Mouse (Mus musculus) hindbrain, embryonic 14.5 days (tissue): ENCODE measurements around the gene Rcan2. TPM values are rescaled to one million over a fixed set of nuclear protein-coding genes. Genes with fewer than 3 reads are reported as not detected.
A peak's percentile ranks its signal among the peaks of the same experiment; 100 is the strongest.

ENCODE experiments used
- ATAC-seq: fragments of 200-750 bp; cut with Nextera tagmentation; 2 replicates; pipeline ENCODE4 v1.8.0; 2017; ENCODE audit warnings: moderate number of reproducible peaks, mild to moderate bottlenecking, moderate TSS enrichment, moderate library complexity; ENCODE audit not compliant: low FRiP score
- DNase-seq: peaks from one replicate; pipeline ENCODE4 v3.0.0-alpha.2; 2015; ENCODE audit warnings: low spot score
- H3K27ac ChIP-seq: fragments of 300-500 bp; sonication (generic); 2 replicates; pipeline ENCODE4 v1.5.1; 2014; ENCODE audit warnings: mild to moderate bottlenecking, moderate library complexity
- H3K27me3 ChIP-seq: fragments of 300-500 bp; sonication (generic); 2 replicates; pipeline ENCODE4 v1.6.1; 2014; ENCODE audit warnings: mild to moderate bottlenecking, low read length, mixed read lengths; ENCODE audit not compliant: control insufficient read depth, insufficient read depth
- H3K36me3 ChIP-seq: fragments of 300-500 bp; sonication (generic); replicated peaks from 2 replicates; pipeline ENCODE4 v1.6.1; 2014; ENCODE audit not compliant: control insufficient read depth, insufficient read depth
- H3K4me1 ChIP-seq: fragments of 300-500 bp; sonication (generic); replicated peaks from 2 replicates; pipeline ENCODE4 v1.6.1; 2014; ENCODE audit warnings: antibody characterized with exemption, low read length, mixed read lengths; ENCODE audit not compliant: control insufficient read depth, insufficient read depth
- H3K4me2 ChIP-seq: fragments of 300-500 bp; sonication (generic); replicated peaks from 2 replicates; pipeline ENCODE4 v1.6.1; 2014; ENCODE audit warnings: mild to moderate bottlenecking, moderate library complexity
- H3K4me3 ChIP-seq: fragments of 300-500 bp; sonication (generic); replicated peaks from 2 replicates; pipeline ENCODE4 v1.5.1; 2014; ENCODE audit warnings: mild to moderate bottlenecking, low read length
- H3K9ac ChIP-seq: fragments of 300-500 bp; sonication (generic); 2 replicates; pipeline ENCODE4 v1.6.1; 2014
- H3K9me3 ChIP-seq: fragments of 300-500 bp; sonication (generic); 2 replicates; pipeline ENCODE4 v1.6.1; 2016; ENCODE audit warnings: low read length; ENCODE audit not compliant: control insufficient read depth
- WGBS: fragments of 180-500 bp; shearing (Covaris S2); extraction: QIAGEN DNeasy Blood & Tissue Kit; methylation state at CpG from one replicate; pipeline ENCODE4 v1.1.7; 2014; 5-methylcytosine and 5-hydroxymethylcytosine counted together
- polyA plus RNA-seq: library from polyadenylated mRNA; unstranded; fragments of >200 nt; fragmentation: Nextera tagmentation; extraction: Ambion mirVana; gene quantifications from 2 replicates; pipeline ENCODE4 v1.2.1, GENCODE M21; 2014

Gene Rcan2
- polyA plus RNA-seq, 1 experiment from 2014 or later: 124 TPM

DNA sequence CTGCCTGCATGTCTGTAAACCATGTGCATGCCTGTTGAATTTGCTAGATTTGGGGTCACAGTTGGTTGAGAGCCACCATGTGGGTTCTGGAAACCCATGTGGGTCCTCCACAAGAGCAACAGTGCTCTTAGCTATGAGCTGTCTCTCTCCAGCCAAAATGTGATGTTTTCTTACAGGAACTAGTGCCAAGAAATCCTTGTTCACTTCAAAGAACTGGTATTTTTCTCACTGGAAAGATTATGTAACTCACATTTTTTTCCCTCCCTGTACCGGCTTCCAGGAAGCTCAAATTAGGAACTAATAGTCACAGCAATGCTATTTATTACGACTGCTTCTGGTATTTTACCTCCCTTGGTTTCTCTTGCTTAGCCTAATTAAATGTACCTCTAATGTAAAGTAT is 45.6 kb downstream of the Rcan2 start:
- Histone ChIP-seq H3K9ac (no peak overlapping the region), H3K4me1 (no peaks in the 10 kb centered on the region), H3K4me2 (no peak overlapping the region), H3K9me3 (no peaks in the 10 kb centered on the region), H3K36me3 (no peaks in the 10 kb centered on the region), H3K27me3 (no peaks in the 10 kb centered on the region), H3K27ac (no peak overlapping the region), H3K4me3 (no peak overlapping the region)
- ATAC-seq (no peak), DNase-seq (no peak)
- 85% methylated on average over 2 of the region's 2 CpGs for WGBS

GRCm38 (mm10) chr17:43848903-43849302 is 47.8 kb downstream of the Rcan2 start:
- no peak overlapping the region for H3K27ac ChIP-seq
- WGBS: 80% methylated on average over 3 of the region's 3 CpGs
- no peak overlapping the region for H3K9ac ChIP-seq
- H3K4me3 ChIP-seq: no peak overlapping the region
- no peaks in the 10 kb centered on the region for H3K4me1 ChIP-seq
- ATAC-seq (no peak), DNase-seq (no peak)
- no peaks in the 10 kb centered on the region for H3K27me3 ChIP-seq
- H3K9me3 ChIP-seq: no peaks in the 10 kb centered on the region
- H3K4me2 ChIP-seq: no peak overlapping the region
- H3K36me3 ChIP-seq: no peaks in the 10 kb centered on the region

- Histone ChIP-seq H3K4me3 (no peak overlapping the region), H3K27me3 (no peaks in the 10 kb centered on the region), H3K27ac (no peak overlapping the region), H3K4me2 (no peak overlapping the region), H3K36me3 (no peaks in the 10 kb centered on the region), H3K4me1 (no peaks in the 10 kb centered on the region), H3K9me3 (no peaks in the 10 kb centered on the region), H3K9ac (no peak overlapping the region)
- no peak for DNase-seq
- no peak for ATAC-seq
- 90% methylated on average over 5 of the region's 5 CpGs for WGBS
Measured at GRCm38 (mm10) chr17:43855132-43855531, 54.0 kb downstream of the Rcan2 start.

- Histone ChIP-seq H3K4me1 (no peaks in the 10 kb centered on the region), H3K27ac (no peak overlapping the region), H3K4me2 (no peak overlapping the region), H3K27me3 (no peaks in the 10 kb centered on the region), H3K36me3 (no peaks in the 10 kb centered on the region), H3K4me3 (no peak overlapping the region), H3K9ac (no peak overlapping the region), H3K9me3 (no peaks in the 10 kb centered on the region)
- ATAC-seq (no peak; the same call in 1 of the 2 replicates), DNase-seq (no peak)
- 74% methylated on average over 4 of the region's 4 CpGs for WGBS
Measured at GRCm38 (mm10) chr17:43856081-43856480, 54.9 kb downstream of the Rcan2 start.

DNA sequence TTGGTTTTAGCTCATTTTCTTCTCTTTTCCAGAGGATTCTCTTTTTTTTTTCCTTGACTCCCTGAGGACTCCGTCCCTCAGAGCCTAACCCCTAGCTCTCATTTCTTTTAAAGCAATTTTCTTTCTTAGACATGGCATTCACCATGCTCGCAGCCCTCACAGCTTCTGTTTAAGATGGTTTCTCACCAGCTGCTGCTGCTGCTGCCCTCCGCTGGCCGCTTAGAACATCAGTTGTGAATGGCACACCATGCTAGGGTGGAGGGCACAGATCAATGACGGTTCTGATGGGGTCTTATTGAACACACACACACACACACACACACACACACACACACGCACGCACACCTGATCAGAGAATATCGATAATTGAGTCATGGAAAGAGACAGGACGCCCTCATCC is 67.7 kb downstream of the Rcan2 start:
- WGBS: 86% methylated on average over 9 of the region's 9 CpGs
- Histone ChIP-seq H3K36me3 (no peaks in the 10 kb centered on the region), H3K27ac (no peak overlapping the region), H3K4me2 (no peak overlapping the region), H3K9ac (no peak overlapping the region), H3K4me1 (no peaks in the 10 kb centered on the region), H3K4me3 (no peak overlapping the region), H3K9me3 (no peaks in the 10 kb centered on the region), H3K27me3 (no peaks in the 10 kb centered on the region)
- ATAC-seq: no peak
- DNase-seq: no peak

GRCm38 (mm10) chr17:43869677-43870076 is 68.5 kb downstream of the Rcan2 start:
- Histone ChIP-seq H3K36me3 (no peaks in the 10 kb centered on the region), H3K4me1 (no peaks in the 10 kb centered on the region), H3K9ac (no peak overlapping the region), H3K27ac (no peak overlapping the region), H3K4me3 (no peak overlapping the region), H3K27me3 (no peaks in the 10 kb centered on the region), H3K9me3 (no peaks in the 10 kb centered on the region), H3K4me2 (no peak overlapping the region)
- peak; percentile 53; the same call in 1 of the 2 replicates for ATAC-seq
- WGBS: 26% methylated on average over 5 of the region's 5 CpGs
- DNase-seq: peak; percentile 78

DNA sequence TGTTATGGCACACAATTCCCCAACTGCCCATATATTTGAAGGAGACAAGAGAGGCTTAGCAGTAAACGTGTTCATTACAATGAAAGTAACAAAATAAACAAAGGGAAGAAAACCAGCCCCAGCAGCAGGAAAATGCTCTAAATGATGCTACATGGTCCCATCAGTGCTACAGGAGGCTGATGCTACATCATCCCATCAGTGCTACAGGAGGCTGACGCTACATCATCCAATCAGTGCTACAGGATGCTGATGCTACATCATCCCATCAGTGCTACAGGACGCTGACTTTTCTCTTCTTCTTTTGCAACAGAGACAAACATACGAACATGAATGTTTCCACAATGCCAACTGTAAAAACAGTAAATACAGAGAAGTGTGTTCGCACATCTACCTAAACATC is 73.3 kb downstream of the Rcan2 start:
- 80% methylated on average over 5 of the region's 5 CpGs for WGBS
- ATAC-seq: no peak
- Histone ChIP-seq H3K4me2 (no peak overlapping the region), H3K27ac (no peak overlapping the region), H3K4me1 (no peaks in the 10 kb centered on the region), H3K27me3 (no peaks in the 10 kb centered on the region), H3K9me3 (no peaks in the 10 kb centered on the region), H3K9ac (no peak overlapping the region), H3K36me3 (no peaks in the 10 kb centered on the region), H3K4me3 (no peak overlapping the region)
- DNase-seq: no peak

- ATAC-seq: no peak
- Histone ChIP-seq H3K4me1 (no peaks in the 10 kb centered on the region), H3K4me2 (no peak overlapping the region), H3K9ac (no peak overlapping the region), H3K27me3 (no peaks in the 10 kb centered on the region), H3K9me3 (no peaks in the 10 kb centered on the region), H3K4me3 (no peak overlapping the region), H3K27ac (no peak overlapping the region), H3K36me3 (no peaks in the 10 kb centered on the region)
- no peak for DNase-seq
- 59% methylated on average over 2 of the region's 2 CpGs for WGBS
Measured at GRCm38 (mm10) chr17:43877425-43877824, 76.3 kb downstream of the Rcan2 start.

GRCm38 (mm10) chr17:43883016-43883415 is 81.9 kb downstream of the Rcan2 start:
- H3K27me3 ChIP-seq: no peaks in the 10 kb centered on the region
- H3K4me1 ChIP-seq: peaks cover 3% of the 10 kb centered on the region; the same call in 1 of the 2 replicates
- H3K9me3 ChIP-seq: no peaks in the 10 kb centered on the region
- H3K4me2 ChIP-seq: no peak overlapping the region
- no peak overlapping the region for H3K4me3 ChIP-seq
- H3K27ac ChIP-seq: no peak overlapping the region
- ATAC-seq: peak; percentile 62; the same call in 1 of the 2 replicates
- 2% methylated on average over 1 of the region's 1 CpGs for WGBS
- no peaks in the 10 kb centered on the region for H3K36me3 ChIP-seq
- no peak overlapping the region for H3K9ac ChIP-seq
- peak; percentile 84 for DNase-seq

GRCm38 (mm10) chr17:43886262-43886661 is 85.1 kb downstream of the Rcan2 start:
- DNase-seq (no peak), ATAC-seq (no peak)
- no peaks in the 10 kb centered on the region for H3K9me3 ChIP-seq
- H3K4me3 ChIP-seq: no peak overlapping the region
- H3K4me2 ChIP-seq: no peak overlapping the region
- H3K27me3 ChIP-seq: no peaks in the 10 kb centered on the region
- H3K36me3 ChIP-seq: no peaks in the 10 kb centered on the region
- peaks cover 4% of the 10 kb centered on the region; the same call in 1 of the 2 replicates for H3K4me1 ChIP-seq
- no peak overlapping the region for H3K27ac ChIP-seq
- H3K9ac ChIP-seq: no peak overlapping the region
- 62% methylated on average over 7 of the region's 7 CpGs for WGBS
